Mouse (Mus musculus) layer of hippocampus, adult 11-12 months (tissue): ENCODE data around the gene Fam168b.

ENCODE experiments used
- DNase-seq: peaks from one replicate; pipeline ENCODE4 v3.0.0; 2022; ENCODE audit warnings: low spot score

Fam168b gene

GRCm38 (mm10) chr1:34812407-34813247 is 30.2 kb downstream of the Fam168b start:
- no peak for DNase-seq

GRCm38 (mm10) chr1:34811581-34811980 is 31.3 kb downstream of the Fam168b start:
- no peak for DNase-seq

- DNase-seq, result no peak
These were observed 31.8 kb downstream of the Fam168b start for GRCm38 (mm10) chr1:34811035-34811434.

DNA sequence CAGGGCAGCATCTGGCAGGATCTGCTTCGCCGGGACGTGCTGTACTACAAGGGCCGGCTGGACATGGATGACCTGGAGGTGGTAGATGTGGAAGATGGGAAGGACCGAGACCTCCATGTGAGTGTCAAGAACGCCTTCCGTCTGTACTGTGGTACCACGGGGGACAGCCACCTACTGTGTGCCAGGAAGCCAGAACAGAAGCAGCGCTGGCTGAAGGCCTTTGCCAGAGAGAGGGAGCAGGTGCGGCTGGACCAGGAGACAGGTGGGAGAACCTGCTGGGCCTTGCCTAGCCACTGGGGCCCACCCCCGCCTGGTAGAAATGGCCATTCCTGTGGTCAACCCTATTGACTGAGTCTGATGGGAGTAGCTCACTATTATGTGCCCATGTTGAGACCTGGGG is 32.6 kb downstream of the Fam168b start:
- DNase-seq, result no peak

DNA sequence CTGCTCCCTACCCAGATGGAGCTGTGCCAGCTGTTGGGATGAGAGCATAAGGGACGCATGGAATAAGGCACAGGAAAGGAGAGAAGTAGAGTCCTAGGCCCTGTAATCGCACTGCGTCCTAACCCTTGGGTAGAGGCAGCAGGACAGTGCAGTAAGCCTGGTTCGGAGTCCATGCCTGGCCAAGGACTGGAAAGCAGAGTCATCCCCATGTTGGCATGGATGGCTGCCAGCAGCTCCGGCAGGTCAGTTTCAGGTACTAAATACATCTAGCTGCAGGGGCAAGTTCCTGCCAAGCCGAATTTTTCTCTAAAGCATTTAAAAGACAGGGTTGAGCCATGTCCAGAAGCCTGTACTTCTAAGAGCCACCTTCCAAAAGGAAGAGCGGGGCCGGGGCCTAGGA is 34.4 kb downstream of the Fam168b start:
- no peak for DNase-seq

DNA sequence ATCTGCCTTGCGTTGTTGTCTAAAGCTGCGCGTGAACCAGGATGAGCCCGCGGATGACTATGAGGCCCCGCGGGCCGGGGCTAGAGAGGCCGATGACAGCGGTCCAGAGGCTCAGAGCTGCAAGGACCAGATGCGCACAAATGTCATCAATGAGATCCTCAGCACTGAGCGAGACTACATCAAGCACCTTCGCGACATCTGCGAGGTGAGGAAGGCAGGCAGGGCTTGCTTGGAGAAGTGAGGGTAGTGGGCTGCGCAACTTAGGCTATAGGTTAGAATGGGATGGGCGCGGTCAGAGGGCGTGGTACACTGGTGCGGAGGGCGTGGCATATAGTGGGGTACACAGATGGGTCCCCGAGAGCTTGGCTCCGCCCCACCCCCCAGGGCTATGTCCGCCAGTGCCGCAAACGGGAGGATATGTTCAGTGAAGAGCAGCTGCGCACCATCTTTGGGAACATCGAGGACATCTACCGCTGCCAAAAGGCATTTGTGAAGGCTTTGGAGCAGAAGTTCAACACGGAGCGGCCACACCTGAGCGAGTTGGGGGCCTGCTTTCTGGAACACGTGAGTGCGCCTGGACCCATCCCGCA is 36.8 kb downstream of the Fam168b start:
- DNase-seq, result peak; percentile 50

GRCm38 (mm10) chr1:34804863-34805262 is 38.0 kb downstream of the Fam168b start:
- no peak for DNase-seq

- peak; percentile 72 for DNase-seq
These were observed 40.6 kb downstream of the Fam168b start for GRCm38 (mm10) chr1:34802290-34802642.

DNA sequence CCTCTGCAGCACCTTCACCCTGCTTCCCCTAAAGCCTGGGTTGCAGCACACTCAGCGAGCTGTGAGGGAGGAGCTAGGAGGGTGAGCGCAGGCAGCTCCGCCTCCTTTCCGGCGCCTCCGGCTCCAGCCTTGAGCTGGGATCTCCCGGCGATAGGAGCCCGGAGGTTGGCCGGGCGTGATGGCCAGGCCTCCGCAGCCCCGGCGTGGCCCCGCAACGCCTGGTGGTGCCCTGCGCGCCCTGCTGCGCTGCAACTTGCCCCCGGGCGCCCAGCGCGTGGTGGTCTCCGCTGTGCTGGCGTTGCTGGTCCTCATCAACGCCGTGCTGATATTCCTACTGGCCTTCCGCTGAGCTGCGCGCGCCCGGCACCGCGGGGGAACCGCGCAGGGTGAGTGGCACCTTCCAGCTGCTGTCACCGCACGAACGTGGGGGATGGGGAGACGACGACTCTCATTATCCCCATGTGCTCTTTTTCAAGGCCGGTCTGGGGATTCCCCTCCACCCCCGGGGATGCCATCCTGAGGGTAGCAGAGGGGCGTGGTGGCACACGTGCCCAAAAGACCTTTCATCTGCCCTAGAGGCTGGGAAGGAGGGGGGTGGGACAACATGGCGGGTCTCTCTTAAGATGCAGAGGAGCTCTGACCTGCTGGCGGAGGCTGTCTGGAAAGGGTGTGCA is 41.1 kb downstream of the Fam168b start:
- DNase-seq, result peak; percentile 66

DNA sequence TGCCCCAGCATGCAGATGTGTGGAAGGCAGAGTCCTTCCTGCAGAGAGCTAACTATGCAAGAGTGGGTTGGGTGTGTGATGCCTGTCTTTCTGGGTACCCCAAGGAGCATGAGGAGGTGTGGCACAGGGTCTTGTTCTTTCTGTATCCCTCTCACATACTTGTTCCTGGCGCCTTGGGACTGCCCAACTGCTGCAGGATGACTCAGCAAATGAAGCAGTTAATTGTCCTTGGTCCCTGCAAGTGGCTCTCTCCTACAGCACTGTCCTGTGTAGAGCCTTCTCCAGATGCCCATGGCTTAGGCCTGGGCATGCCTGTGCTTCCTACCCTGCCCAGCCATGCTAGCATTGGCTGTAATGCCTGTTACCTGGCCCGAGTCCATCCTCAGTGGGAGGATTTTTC is 43.7 kb downstream of the Fam168b start:
- no peak for DNase-seq

GRCm38 (mm10) chr1:34793304-34794300 is 49.3 kb downstream of the Fam168b start:
- DNase-seq, result no peak

GRCm38 (mm10) chr1:34783538-34784161 is 59.2 kb downstream of the Fam168b start:
- no peak for DNase-seq

GRCm38 (mm10) chr1:34775870-34776269 is 67.0 kb downstream of the Fam168b start:
- no peak for DNase-seq

GRCm38 (mm10) chr1:34768875-34769274 is 74.0 kb downstream of the Fam168b start:
- DNase-seq, result no peak

GRCm38 (mm10) chr1:34767851-34768250 is 75.0 kb downstream of the Fam168b start:
- no peak for DNase-seq

GRCm38 (mm10) chr1:34766899-34767298 is 76.0 kb downstream of the Fam168b start:
- no peak for DNase-seq
